In the genomic region with DNA sequence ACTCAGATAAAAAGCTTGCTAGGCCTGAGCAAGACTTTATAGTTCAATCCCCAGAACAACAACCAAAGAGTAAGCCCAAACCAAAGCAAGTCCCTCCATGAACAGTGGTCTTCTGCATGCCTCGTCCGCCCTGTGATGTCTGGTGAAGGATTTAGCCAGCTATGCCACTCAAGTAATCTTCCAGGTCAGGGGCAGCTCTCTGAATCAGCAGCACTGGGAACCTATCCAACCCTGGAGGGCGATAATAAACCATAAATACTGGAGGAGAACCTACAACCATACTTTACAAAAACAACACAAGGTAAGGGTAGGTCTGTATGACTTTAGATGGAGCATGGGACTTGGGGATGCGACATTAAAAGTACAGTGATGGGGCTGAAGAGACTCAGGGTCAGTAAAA, we compare ENCODE assay signal across 14 mouse cellular contexts.
DNase-seq lines count a peak whose midpoint lies in the region.
"Had no signal": no experiment of that assay in that cellular context is flagged by ENCODE, and none has a peak within 500 bp of the region (broad histone marks: within the 10 kb centered on the region; RNA-seq: fewer than 3 reads in every experiment).

No protein-coding gene starts in this region.

- intact Hi-C loops in heart, postnatal 14 days (cut with DNase I) = no loop called here

- peak; percentile 52 for DNase-seq in 3T3-L1 (ENCODE audit: low read depth, low spot score)
- DNase-seq in NIH3T3 (ENCODE audit: low read depth) = peak; percentile 59
- peak; percentile 56 for DNase-seq in adrenal gland, postnatal 10 days
- DNase-seq in adrenal gland, postnatal 36 days = peak; percentile 66 to 71
- DNase-seq in heart, postnatal 14 days = no peak
- no peak for DNase-seq in left cerebral cortex, adult 18-20 months (ENCODE audit: low spot score in 2 of 2)
- DNase-seq in kidney, postnatal 14 days = no peak
- DNase-seq: cerebellum, adult 18-20 months; cerebellum, adult 9-10 months; cerebellum, postnatal 14 days; forebrain, postnatal 0 days; gastrocnemius, postnatal 25 days; heart, adult 2 months; kidney, adult 2 months had no signal

Comparison
In these comparisons a context has a peak if more than half of its experiments do, and no peak if none do; other contexts are left out.
1. DNase-seq: peak in 3T3-L1 (single experiment), NIH3T3 (single experiment), adrenal gland, postnatal 10 days (single experiment) and adrenal gland, postnatal 36 days (2 of 2); none in heart, postnatal 14 days (0 of 2), left cerebral cortex, adult 18-20 months (0 of 2) and kidney, postnatal 14 days (single experiment).